7 mouse cellular contexts compared by ENCODE assay signal in genomic region chr15:65703559-65703958, GRCm38 (mm10).
DNase-seq lines count a peak whose midpoint lies in the region; ATAC-seq and TF ChIP-seq lines count a peak whose summit lies in the region.

No protein-coding gene starts in this region.

- H3K4me1 ChIP-seq in lung, postnatal 0 days (ENCODE audit: insufficient read depth, low read depth, low read length): no peaks in the 10 kb centered on the region

- no peak overlapping the region for H3K27ac ChIP-seq in lung, postnatal 0 days (ENCODE audit: low read length)

- DNase-seq in lung, postnatal 0 days (ENCODE audit: low spot score): peak; percentile 8
- DNase-seq in lung, postnatal 36 days: no peak
- DNase-seq in cerebellum, adult 11 months: peak; percentile 23
- DNase-seq in frontal cortex, postnatal 10 days (ENCODE audit: low spot score in 2 of 2): peak; percentile 19 to 22
- peak; percentile 16 for DNase-seq in left cerebral cortex, postnatal 4 days
- no peak for DNase-seq in urinary bladder, postnatal 4 days (ENCODE audit: low spot score in 2 of 2)
- no peak for DNase-seq in thymus, adult 18-20 months

- H3K4me2 ChIP-seq in lung, postnatal 0 days (replicated peaks; ENCODE audit: low read depth, low read length): no peak overlapping the region

- H3K27me3 ChIP-seq in lung, postnatal 0 days (replicated peaks; ENCODE audit: insufficient read depth, low read length): no peaks in the 10 kb centered on the region

- no peak for ATAC-seq in lung, postnatal 0 days

- 25% methylated on average over 3 of the region's 3 CpGs for WGBS in lung, postnatal 0 days

- intact Hi-C loops in left cerebral cortex, postnatal 4 days (cut with DNase I): loop anchor here (2.0 to 5.0 kb wide), 3 partner anchors 941 to 1017 kb away; no protein-coding TSS in a partner anchor

- TF ChIP-seq CTCF in lung, postnatal 0 days (IDR thresholded peaks at IDR 0.05): peak; percentile 53

- H3K36me3 ChIP-seq in lung, postnatal 0 days (ENCODE audit: insufficient read depth, low read length): no peaks in the 10 kb centered on the region

- TF ChIP-seq EP300 in lung, postnatal 0 days (IDR thresholded peaks at IDR 0.05): no peak

- no peak overlapping the region for H3K9ac ChIP-seq in lung, postnatal 0 days (replicated peaks; ENCODE audit: low read depth)

- no peaks in the 10 kb centered on the region for H3K9me3 ChIP-seq in lung, postnatal 0 days (ENCODE audit: low read length)

- H3K4me3 ChIP-seq in lung, postnatal 0 days (ENCODE audit: low read depth, low read length): no peak overlapping the region

Comparison
In these comparisons a context has a peak if more than half of its experiments do, and no peak if none do; other contexts are left out.
1. DNase-seq: peak in lung, postnatal 0 days (single experiment), cerebellum, adult 11 months (single experiment), frontal cortex, postnatal 10 days (2 of 2) and left cerebral cortex, postnatal 4 days (single experiment); none in lung, postnatal 36 days (single experiment), urinary bladder, postnatal 4 days (0 of 2) and thymus, adult 18-20 months (0 of 2).